Mouse (Mus musculus) right cerebral cortex, adult 2 months (tissue): ENCODE measurements at regions not wholly inside any gene's neighbourhood (a gene's known extent, or its start where the extent isn't known, plus 50 kb on each side); places are given as distances from the start of the nearest gene placed in this dataset.
"Not testable (repeated sequence)": the region's sequence is repeated elsewhere in the genome, so short reads cannot be mapped to it uniquely, and the experiment has no call there.

Source experiments
- DNase-seq, 2 experiments: peaks; one replicate each; pipeline ENCODE4 v3.0.0; 2021 to 2022; ENCODE audit warnings: low spot score in 2 of 2

DNA sequence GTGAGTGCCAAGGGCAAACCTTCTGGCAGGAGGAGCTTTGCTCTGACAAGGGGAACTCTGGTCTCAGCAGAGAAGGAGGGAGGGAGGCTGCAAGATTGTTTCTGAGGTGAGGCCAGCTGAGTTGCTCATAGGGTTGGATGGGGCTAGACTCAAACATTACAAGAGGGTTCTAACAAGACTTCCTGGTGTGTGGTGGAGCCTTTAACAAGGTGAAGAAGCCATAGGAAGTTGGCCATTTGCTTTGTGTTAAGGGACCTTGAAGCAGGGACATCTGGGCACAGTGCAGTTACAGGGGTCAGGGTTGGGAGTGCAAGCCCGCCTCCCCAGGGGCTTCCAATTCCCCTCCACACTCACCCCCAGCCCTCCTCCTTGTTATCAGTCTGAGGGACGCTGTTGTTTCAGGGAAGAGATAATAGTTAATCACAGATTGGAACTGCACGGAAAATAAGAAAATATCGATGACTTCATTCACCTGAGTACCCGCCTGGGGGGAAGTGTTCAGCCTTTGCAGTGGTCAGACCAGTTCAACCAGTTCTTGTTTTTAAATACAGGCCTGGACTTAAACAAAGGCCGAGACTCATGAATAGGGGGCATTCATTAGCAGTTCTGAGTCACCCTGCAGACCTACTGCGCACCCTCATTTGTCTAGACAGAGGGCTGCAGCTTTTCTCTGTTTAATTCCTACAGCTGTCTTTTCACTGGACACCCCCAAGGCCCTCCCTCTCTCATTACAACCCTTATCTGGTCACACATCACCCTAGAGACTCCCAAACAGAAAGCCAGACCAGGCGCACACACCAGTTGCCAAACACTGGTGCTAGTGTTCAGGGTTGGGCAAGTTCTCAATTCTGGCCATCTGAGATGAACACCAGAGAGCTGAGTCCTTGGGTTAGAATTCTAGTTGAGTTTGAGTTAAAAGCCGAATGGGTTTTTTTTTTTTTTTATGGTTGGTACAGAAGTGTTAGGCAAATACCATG lies 139.5 kb downstream of the Bcl2l11 start:
- DNase-seq: no peak

DNA sequence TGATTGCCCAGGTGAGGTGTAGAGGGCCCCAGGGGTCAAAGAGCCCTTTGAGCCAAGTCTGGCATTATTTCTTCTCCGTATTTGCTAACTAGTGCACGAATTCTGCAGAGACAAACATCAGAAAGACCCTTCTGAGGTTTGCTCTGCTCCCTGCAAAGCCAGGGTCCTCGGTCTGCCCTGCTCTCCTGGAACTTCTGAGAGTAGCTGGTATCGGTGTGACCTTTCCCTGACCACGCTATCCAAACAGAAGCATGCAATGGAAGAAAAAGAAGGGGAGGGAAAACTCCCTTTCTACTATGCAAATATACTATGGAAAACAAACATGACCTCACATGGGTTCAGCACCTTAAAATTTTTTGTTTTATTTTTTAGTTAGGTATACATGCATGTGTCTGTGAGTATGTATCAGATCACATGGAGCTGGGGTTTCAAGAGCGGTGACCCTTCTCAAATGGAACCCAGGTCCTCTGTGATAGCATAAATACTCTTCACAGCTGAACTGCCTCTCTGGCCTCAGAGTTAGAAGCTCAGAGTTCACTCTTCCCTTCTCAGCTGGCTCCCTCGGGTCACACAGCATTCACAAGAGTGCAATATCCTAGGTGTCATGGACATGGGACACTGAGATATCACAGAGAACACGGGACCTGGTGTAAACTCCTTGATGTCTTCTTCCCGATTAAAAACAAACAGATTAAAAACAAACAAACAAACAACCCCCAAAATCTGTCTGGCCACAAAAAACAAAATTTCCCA lies 144.7 kb downstream of the Bcl2l11 start:
- no peak for DNase-seq

DNA sequence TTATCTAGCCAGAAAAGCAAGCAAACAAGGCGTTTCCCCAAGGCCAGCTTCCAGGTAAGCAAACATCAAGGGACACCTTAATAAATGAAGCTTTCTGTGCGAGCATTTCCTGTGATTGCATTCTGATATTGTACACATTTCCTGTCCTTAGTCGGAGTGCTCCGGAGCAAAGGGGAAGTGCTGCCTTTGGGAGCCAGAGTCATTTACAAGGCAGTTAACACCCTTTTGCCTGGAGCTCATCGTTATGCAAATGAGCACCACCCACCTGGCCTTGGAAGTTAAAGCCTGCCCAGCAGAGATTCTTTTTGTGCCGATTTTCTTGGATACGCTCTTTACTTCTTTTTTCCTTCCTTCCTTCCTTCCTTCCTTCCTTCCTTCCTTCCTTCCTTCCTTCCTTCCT lies 147.0 kb downstream of the Bcl2l11 start:
- no peak for DNase-seq

DNA sequence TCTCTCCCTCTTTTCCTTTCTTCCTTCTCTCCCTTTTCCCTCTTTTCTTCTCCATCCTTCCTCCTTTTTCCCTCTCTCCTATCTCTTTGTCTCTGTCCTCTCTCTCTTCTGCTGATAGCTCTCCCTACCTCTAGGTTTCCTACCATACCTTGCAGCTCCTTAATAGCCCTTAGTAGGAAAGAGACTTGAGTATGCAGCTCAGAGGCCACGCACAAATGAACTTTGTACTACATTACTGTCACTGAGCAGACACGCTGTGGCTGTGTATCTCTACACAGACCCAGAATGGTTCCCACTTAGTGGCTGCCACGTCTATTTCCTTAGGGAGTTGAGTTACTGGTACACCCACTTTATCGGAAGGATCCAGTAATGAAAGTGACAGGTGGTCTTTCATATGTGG lies 147.5 kb downstream of the Bcl2l11 start:
- DNase-seq: no peak

DNA sequence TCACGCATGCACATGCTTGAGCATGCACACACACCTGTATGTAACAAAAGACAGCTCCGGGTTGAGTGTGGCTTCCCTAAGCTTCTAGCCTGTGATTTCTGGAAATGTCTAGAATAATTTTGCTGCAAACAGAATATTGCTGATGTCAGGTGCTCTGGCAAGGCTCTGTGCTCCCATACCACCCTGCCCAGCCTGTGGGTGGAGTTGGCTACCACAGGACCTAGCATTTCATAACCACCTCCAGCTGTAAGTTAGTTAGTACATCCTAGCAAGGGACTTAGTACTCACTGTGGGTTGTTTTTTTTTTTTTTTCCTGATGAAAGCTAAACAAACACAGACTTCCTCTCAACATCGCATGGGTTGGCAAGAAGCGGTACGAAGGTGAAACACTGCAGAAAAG lies 150.5 kb downstream of the Bcl2l11 start:
- no peak for DNase-seq

DNA sequence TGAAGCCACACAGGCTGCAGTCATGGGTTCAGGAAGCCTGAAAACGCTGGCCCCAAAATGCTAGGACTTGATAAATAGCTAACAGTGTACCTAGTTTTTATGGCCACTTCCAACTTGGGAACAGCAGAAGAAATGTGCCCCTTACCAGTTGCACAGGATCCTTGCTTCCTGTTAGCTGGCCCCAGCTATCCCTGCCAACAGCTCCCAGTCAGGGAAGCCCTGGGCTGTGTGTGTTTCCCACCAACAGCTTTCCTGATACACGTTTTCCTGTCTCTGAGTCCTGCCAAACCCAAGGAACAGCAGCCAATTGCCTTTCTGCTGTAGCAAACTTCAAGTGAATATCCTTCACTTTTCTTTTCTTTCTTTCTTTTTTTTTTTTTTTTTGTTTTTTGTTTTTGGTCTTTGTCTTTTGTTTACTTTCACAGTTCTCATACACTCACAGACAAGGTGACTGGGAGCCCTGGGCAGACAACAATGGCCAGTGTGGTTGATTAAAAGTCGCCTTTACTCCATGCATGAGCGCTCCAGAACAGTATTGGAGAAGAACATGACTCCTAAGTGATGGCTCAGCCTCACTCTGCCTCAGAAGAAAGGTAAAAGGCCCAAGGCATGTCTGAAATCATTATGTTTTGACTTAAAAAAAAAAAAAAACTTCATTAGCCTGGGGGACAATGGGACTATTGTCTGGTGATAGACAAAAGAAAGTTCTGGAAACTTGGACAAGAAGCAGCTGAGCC lies 151.7 kb downstream of the Bcl2l11 start:
- DNase-seq: no peak

DNA sequence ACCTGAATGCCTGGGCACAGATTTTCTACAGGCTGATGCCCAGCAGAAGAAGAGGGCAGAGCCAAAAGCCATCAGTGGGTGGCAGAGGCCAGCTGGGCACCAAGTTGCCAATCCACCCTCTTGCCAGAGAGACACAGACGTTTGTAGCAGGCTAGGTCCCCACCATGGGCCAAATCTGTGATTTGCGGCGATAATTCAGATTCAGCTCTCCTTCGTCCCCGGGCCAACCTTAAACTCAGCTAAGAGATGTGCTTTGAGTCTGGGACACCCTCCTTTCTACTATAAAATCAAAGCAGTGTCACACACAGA lies 152.2 kb downstream of the Bcl2l11 start:
- no peak for DNase-seq

DNA sequence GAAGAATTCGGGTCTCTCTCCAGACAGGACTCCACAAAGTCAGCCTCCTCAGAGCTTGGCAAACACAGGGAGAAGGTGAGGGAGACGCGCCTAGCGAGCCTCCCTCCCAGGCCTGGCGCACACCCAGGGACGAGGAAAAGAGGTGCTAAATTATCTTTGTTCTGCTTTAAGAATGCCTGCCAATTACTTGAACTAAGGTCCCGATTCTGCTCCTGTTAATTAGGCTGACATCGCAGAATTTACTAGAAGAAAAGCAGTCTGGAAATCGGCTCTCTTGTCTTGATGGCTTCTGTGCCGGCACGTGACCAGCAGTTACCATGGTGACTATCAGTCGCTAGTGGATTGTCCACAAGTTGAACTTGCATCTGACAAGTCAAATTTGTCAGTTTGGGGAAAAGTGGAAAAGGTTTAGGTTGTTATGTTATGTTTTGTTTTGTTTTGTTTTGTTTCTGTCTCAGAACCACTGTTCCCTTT lies 152.8 kb downstream of the Bcl2l11 start:
- peak; percentile 15 to 32 for DNase-seq

DNA sequence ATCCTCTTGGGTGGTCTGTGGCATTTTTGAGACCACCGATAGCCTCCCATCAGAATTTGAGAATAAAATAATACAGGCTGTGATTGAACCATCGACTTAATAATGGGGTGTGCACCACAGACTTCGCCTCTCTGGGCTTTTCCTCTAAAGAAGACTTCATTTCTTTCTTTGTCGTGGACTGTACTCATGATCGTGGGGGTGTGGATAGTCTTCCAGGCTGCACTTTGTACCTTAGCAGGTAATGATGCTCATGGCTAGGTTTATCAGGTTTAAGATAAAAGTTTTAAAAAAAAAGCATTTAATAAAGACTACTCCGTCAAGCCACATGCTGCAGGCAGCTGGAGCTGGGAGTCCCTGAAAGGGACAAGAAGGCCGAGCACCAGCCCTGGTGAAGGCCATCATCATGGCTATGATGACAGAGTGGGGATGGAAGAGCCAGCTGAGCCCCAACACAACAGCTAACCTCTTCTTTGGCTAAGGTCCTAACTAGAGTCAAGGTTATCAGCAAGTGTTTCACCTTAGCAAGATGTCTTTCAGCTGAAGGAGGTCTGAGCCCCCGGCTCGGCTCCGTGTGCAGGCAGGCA lies 153.4 kb downstream of the Bcl2l11 start:
- DNase-seq: no peak

DNA sequence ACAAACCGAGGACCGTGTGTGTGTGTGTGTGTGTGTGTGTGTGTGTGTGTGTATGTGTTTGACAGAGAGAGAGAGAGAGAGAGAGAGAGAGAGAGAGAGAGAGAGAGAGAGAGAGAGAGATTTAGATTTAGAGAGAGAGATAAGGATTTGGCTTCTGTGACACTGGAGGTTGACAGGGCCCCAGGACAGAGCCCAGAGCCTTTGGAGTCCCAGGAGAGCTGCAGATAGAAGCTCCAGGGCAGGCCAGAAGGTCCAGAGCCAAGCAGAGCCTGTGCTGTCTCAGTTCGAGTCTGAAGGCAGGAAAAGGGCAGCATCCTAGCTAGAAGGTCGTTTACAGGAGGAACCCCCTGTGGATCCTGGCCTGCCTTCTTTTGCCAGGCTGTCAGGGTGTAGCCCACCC lies 156.8 kb downstream of the Bcl2l11 start:
- DNase-seq: no peak

DNA sequence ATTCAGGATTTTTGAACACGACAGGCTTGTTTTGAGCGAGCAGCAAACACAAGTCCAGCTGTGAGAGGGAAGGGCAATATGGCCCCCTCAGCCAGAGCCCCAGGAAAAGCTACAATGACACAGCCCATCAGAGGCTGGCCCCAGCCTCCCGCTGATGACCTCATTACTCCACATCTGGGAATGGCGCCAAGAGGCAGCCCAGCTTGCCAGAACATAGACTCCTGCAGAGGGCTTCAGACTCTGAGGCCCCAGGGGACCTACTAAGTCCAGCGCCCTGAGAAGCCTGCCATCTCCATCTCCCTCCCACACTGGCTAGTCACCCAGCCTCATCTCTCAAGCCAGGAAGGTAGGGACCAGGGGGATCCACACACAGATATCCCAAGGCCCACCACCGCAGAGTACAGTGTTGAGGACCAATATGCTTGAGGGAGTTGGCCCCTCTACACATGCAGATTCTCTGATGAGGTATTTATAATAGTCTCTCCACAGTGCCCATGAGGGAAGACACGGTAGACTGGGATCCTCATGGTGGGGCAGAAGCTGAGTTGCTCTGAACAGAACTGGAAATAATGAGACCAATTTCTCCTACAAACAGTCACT lies 159.1 kb downstream of the Bcl2l11 start:
- peak in 1 of 2 experiments; percentile 31 for DNase-seq

DNA sequence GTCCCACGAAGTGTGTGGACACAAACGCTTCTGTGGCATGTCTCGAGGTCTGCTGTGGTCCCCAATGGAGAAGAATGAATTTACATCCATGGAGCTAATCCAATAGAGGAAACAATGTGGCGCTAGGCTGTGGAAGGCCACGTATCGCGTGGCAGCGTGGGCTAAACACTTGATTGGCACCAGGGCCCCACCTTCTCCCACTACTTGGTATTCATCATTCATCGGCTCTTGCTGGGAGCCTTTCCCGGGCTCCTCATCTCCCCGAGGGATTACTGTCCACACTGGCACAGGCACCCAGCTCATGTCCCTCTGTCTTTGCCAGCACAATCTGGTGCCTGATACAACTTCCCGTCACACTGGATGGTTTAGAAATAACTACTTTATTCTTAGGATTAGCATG lies 159.6 kb downstream of the Bcl2l11 start:
- DNase-seq: no peak

DNA sequence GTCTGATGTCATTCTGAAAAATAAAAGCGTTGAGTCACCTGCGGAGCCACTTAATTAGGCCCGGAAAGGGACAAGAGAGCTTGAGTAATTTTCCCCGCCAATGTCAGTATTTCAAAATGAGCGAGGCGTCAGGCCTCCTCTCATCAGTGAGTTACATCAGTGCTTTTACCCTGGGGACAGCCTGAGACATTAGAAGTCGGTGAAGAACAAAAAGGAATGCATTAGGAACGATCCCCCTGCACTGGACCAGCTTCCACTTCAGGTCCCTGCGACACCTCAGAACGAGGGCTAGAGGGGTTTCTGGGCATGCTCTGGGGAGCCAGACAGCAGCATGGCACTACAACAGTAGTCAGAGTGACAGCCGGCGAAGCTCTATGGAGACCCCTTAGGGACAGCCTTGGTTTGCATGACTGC lies 162.3 kb downstream of the Bcl2l11 start:
- DNase-seq: no peak

DNA sequence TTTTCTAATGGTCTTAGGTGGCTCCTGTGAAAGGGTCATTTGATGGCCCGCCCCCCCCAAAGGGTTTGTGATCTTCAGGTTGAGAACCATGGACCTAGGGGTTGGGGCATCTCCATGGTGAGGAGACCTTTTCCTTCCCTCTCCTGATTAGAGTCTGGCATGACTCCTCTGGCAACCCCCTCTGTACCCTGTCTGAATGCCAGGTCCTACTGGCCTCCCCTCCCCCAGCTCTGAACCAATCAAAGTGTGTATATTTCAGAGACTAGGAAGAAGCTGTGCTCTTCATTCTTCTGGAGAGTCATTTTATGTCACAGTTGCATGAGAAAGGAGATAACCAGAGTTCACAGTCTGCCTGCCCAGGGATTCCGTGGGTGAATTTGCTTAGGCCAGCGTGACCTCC lies 164.8 kb downstream of the Bcl2l11 start:
- DNase-seq: no peak

DNA sequence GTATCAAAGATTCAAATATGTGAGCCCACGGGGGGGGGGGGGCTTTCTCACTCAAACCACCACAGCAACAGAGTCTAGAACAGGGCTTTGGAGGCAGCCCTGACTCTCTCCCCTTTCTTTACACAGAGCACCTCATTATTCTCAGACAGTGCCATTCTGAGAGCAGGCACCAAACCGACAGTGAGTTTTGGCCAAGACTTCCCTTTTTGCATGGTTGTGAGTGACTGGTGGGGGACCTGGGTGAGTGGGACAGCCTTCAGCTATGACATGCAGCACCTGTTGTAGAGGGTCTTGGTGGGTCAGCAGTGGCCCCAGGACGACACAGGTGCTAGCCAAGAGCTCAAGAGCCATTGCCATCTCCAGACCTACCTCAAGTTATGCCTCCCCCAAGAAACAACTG lies 168.8 kb downstream of the Bcl2l11 start:
- DNase-seq: no peak

DNA sequence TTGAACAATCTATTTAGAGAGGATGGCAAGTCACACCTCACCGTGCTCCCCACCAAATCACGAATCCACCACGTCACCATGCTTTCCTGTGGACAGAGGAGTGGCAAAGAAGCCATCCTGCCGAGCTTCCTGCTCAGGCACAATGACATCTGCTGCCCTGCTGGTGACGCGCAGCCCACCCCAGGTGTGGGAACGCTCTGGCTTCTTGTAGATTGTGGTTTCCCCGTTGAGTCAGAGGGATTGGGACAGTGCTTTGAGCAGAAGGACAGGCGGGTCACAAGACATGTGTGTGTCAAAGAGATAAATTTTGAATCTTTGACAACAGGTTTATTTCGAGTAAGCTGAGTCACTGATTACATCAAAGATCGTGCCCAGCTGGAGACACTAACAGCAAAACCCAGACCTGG lies 169.2 kb downstream of the Bcl2l11 start:
- DNase-seq: no peak

DNA sequence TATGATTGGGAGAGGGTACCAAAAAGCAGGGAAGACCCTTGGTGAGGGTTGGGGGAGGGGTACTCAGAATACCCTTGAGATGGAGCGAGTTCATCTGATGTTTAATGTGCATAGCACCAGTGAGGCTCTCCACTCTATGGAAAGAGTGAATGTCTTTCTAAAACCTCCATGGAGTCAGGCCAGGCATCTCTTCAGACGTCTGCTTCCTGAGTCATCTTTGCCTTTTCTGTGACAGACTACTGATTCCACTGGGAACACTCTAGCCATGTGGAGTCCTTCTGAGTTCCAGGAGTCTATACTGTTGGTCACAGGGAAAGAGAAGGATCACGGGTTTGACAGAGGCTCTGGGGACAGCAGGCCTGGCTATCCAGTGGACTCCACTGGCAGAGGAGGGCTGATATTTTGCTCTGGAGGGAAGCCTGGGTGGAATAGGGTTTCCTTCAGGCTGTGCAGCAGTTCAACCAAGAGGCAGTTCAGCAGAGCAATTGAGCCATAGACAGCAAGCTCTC lies 169.9 kb downstream of the Bcl2l11 start:
- DNase-seq: no peak

DNA sequence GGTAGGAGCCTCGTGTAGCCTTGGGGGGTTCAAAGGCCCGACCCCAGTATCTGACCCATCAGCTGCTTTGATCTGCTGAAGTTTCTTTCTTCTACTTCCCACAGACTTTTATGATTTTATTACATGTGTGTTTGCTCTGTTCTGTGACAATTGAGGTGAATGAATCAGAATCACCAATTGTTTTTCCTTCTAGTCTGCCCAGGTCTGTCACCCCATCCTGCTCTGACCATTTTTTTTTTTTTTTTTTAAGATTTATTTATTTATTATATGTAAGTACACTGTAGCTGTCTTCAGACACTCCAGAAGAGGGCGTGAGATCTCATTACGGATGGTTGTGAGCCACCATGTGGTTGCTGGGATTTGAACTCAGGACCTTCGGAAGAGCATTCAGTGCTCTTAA lies 170.6 kb downstream of the Bcl2l11 start:
- DNase-seq: not testable (repeated sequence)

DNA sequence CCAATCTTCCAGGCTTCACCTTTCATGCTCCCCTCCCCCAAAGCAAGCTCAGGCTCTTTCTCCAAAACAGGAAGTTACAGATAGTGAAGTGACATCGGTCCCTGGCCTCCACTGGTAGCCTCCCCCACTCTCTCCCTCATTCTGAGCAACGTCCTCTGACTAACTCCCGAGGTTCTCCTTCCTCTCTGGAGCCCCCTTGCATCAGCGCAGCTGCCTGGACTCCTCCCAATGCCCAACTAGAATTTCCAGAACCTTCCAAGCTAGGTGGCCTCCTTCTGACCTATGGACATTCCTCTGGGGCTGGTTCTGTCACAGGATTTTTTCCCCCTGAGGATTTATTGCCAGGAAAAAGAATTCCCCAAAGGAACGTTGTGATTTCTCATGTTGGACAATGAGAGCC lies 171.1 kb downstream of the Bcl2l11 start:
- no peak for DNase-seq

DNA sequence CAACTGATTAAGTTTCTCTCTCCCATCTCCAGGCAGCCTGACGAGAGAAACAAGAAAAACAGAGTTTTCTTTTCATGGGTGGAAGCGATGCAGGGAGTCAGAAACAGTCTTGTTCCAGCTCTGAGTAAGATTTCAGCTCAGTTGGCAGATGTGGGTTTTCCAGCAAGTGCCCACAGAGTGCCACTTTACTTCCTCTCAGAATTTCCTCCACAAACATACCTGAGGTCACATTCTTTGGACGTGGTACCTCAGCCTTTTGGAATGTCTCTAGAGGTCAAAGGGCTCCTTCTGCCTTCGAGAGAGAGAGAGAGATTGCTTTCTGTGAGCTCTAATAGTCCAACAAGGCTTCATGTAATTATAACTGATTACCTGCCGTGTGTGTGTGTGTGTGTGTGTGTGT lies 172.0 kb downstream of the Bcl2l11 start:
- no peak for DNase-seq

DNA sequence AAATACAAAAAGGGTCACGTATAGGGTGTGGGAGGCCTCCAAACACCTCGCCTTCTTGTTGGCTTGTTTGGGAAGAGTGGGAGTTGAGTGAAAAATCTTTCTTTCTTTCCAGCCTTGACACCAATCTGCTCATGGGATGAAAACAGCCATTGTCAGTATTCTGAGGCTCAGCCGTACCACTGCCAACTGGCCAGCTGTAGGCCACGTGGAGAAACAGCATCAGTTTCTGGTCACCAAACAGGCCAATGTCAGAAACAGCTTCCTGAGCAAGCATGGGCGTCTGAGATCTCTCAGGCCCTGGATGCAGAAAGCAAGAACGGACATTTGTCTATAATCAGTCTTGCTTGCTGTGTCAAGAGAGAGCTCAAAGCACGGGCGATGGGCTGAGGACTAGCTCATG lies 173.2 kb downstream of the Bcl2l11 start:
- DNase-seq: no peak
